Mouse (Mus musculus) splenic B cell, adult 2 months (primary cell): ENCODE data around the gene Rhbdf2.
"Not testable (repeated sequence)": the region's sequence is repeated elsewhere in the genome, so short reads cannot be mapped to it uniquely, and the experiment has no call there.

Source experiments
- DNase-seq: peaks from one replicate; pipeline ENCODE4 v3.0.0-alpha.2; 2011; ENCODE audit warnings: low read depth, low spot score
- H3K27me3 ChIP-seq: 2 replicates; pipeline ENCODE4 v1.6.1; 2012; ENCODE audit warnings: mild to moderate bottlenecking, low read length, moderate library complexity, mixed read lengths; ENCODE audit not compliant: control insufficient read depth, poor library complexity, insufficient read depth, severe bottlenecking
- H3K36me3 ChIP-seq: 2 replicates; pipeline ENCODE4 v1.6.1; 2012; ENCODE audit warnings: mild to moderate bottlenecking, low read length, moderate library complexity, mixed read lengths; ENCODE audit not compliant: control insufficient read depth, poor library complexity, insufficient read depth, severe bottlenecking

Gene Rhbdf2

GRCm38 (mm10) chr11:116642681-116643578 is 16.1 kb upstream of the Rhbdf2 start:
- H3K27me3 ChIP-seq = no peaks in the 10 kb centered on the region
- H3K36me3 ChIP-seq = no peaks in the 10 kb centered on the region
- DNase-seq = peak; percentile 85

GRCm38 (mm10) chr11:116641731-116642130 is 14.9 kb upstream of the Rhbdf2 start:
- Histone ChIP-seq H3K36me3 (no peaks in the 10 kb centered on the region), H3K27me3 (no peaks in the 10 kb centered on the region)
- DNase-seq = no peak

- H3K27me3 ChIP-seq = no peaks in the 10 kb centered on the region
- peak; percentile 52 for DNase-seq
- no peaks in the 10 kb centered on the region for H3K36me3 ChIP-seq
Observed at GRCm38 (mm10) chr11:116641168-116641567, 14.3 kb upstream of the Rhbdf2 start.

GRCm38 (mm10) chr11:116636607-116637006 is 9.8 kb upstream of the Rhbdf2 start:
- H3K27me3 ChIP-seq, H3K36me3 ChIP-seq, DNase-seq: not testable (repeated sequence)

- no peak for DNase-seq
- H3K27me3 ChIP-seq = no peaks in the 10 kb centered on the region
Observed at GRCm38 (mm10) chr11:116632962-116633361, 6.1 kb upstream of the Rhbdf2 start.

GRCm38 (mm10) chr11:116630171-116630965 is 3.5 kb upstream of the Rhbdf2 start:
- H3K27me3 ChIP-seq = no peaks in the 10 kb centered on the region
- H3K36me3 ChIP-seq = no peaks in the 10 kb centered on the region
- DNase-seq = no peak

More at GRCm38 (mm10) chr11:116632962-116633361, 6.1 kb upstream of the Rhbdf2 start:
- no peaks in the 10 kb centered on the region for H3K36me3 ChIP-seq

DNA sequence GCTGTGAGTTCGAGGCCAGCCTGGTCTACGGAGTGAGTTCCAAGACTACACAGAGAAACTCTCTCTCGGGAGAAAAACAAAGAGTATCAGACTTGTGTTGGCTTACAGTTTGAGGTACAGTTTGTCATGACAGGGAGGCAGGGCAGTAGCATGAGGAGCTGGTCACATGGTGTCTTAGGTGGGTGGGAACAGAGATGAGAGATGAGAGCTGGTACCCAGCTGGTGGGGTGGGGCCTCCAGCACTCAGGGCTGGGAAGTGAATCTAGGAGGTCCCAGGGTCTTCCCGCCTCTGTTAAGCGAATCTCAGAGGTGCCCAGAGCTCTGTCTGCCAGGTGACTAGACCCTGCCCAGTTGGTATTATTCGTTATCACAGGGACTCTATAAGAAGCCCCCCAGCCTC is 2.7 kb upstream of the Rhbdf2 start:
- H3K27me3 ChIP-seq = no peaks in the 10 kb centered on the region
- no peak for DNase-seq
- H3K36me3 ChIP-seq = no peaks in the 10 kb centered on the region

DNA sequence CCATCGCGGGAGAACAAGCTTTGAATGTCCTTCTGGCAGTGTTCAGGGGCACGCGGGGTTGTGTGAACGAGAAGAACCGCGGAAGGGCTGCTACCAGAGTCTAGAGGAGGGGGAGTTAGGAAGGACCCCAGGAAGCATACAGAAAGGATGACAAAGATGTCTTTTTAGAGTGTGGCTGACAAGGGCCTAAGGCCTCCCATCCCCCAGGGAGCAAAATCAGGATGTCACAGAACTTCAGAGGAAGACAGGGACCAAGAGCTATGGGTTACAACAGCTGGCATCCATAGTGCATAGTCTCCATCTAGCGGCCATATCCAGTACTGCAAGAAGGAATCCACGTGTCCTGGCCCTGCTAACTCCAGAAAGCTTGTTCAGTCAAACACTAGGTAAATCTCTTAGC is 1.9 kb upstream of the Rhbdf2 start:
- no peaks in the 10 kb centered on the region for H3K27me3 ChIP-seq
- peak; percentile 94 for DNase-seq

GRCm38 (mm10) chr11:116627072-116628020 is 527 bp upstream of the Rhbdf2 start:
- DNase-seq = peak; percentile 81
- Histone ChIP-seq H3K36me3 (no peaks in the 10 kb centered on the region), H3K27me3 (no peaks in the 10 kb centered on the region)

More for the DNA sequence above, 1.9 kb upstream of the Rhbdf2 start:
- H3K36me3 ChIP-seq = no peaks in the 10 kb centered on the region

DNA sequence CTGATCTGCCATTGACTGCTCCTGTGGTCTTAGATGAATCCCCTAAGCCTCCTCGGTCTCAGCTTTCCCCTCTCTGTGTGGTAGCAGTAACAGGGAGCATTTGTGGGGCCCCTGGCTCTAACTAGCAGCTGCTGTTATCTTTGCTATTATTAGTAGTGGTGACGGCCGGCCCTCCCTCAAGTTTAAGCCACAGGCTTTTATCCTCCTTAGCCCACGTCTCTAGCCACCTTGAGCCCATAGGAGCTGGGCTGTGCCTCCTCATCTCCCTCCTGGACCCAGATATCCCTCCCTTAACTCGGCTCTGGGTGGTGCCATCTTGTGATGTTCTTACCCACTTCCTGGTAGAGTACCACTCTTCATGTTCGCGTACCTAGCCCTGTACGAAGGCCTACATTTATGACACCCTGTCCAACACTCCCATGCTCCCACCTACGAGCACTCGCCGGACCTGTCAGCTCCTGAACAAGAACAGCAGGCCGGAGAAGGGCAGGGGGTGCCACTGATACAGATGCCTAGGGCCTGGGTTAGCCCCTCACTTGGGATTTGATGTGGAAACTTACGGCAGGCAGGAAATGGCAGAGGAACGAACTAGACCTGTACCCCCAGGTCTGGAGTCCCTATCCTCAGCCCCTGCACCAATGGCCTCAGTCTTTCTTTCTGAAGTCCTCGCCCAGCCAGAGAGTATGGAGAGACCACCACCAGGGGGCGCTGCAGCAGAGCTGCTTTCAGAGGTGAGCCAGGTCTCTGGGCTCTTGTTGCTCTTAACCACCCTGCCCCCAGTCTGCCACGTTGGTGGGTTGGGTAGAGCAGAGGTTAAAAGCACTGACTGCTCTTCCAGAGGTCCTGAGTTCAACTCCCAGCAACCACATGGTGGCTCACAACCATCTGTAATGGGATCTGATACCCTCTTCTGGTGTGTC is 1.5 kb downstream of the Rhbdf2 start:
- Histone ChIP-seq H3K36me3 (no peaks in the 10 kb centered on the region), H3K27me3 (no peaks in the 10 kb centered on the region)
- peak; percentile 85 for DNase-seq

- Histone ChIP-seq H3K27me3 (no peaks in the 10 kb centered on the region), H3K36me3 (no peaks in the 10 kb centered on the region)
- DNase-seq = peak; percentile 94
Observed at GRCm38 (mm10) chr11:116624131-116624832, 2.5 kb downstream of the Rhbdf2 start.

GRCm38 (mm10) chr11:116623281-116624124 is 3.3 kb downstream of the Rhbdf2 start:
- no peaks in the 10 kb centered on the region for H3K27me3 ChIP-seq
- peak; percentile 42 for DNase-seq
- no peaks in the 10 kb centered on the region for H3K36me3 ChIP-seq
